22 mouse cellular contexts compared by ENCODE assay signal in genomic region chr7:118783305-118784001, GRCm38 (mm10). TPM values are rescaled to one million over a fixed set of nuclear protein-coding genes. Genes with fewer than 3 reads are reported as not detected.
DNase-seq lines count a peak whose midpoint lies in the region; ATAC-seq and TF ChIP-seq lines count a peak whose summit lies in the region.
"Had no signal": no experiment of that assay in that cellular context is flagged by ENCODE, and none has a peak within 500 bp of the region (broad histone marks: within the 10 kb centered on the region; RNA-seq: fewer than 3 reads in every experiment).

No protein-coding gene starts in this region.

- no peaks in the 10 kb centered on the region for H3K27me3 ChIP-seq in forebrain, embryonic 14.5 days (replicated peaks; ENCODE audit: control insufficient read depth, insufficient read depth, low read length)
- no peaks in the 10 kb centered on the region for H3K27me3 ChIP-seq in forebrain, embryonic 11.5 days (ENCODE audit: control insufficient read depth, insufficient read depth, low read length)
- H3K27me3 ChIP-seq: CH12.LX; heart, embryonic 15.5 days; hindbrain, embryonic 15.5 days; intestine, embryonic 15.5 days; liver, embryonic 15.5 days; midbrain, embryonic 12.5 days had no signal

- DNase-seq in forebrain, embryonic 14.5 days (ENCODE audit: low spot score) = peak; percentile 48
- no peak for DNase-seq in forebrain, embryonic 11.5 days (ENCODE audit: low spot score)
- peak; percentile 27 to 77 for DNase-seq in left cerebral cortex, postnatal 25 days (ENCODE audit: low spot score in 2 of 2)
- no peak for DNase-seq in left cerebral cortex, postnatal 10 days (ENCODE audit: extremely low spot score in 1 of 2, low spot score in 2 of 2)
- peak; percentile 91 for DNase-seq in brain, adult 2 months (ENCODE audit: low read depth, low spot score)
- DNase-seq in retina, postnatal 1 day = no peak
- DNase-seq: adrenal gland, postnatal 36 days; cerebellum, postnatal 10 days; gastrocnemius, postnatal 36 days; heart, postnatal 4 days; kidney, adult 9 months; kidney, postnatal 25 days; spleen, adult 18-20 months; thymus, postnatal 36 days had no signal

- H3K36me3 ChIP-seq in forebrain, embryonic 14.5 days (ENCODE audit: control insufficient read depth, insufficient read depth, low read length) = peaks cover 45% of the 10 kb centered on the region
- H3K36me3 ChIP-seq in forebrain, embryonic 11.5 days (ENCODE audit: control insufficient read depth, insufficient read depth, low read length) = no peaks in the 10 kb centered on the region
- H3K36me3 ChIP-seq: heart, embryonic 15.5 days; intestine, embryonic 15.5 days had no signal

- H3K9me3 ChIP-seq in forebrain, embryonic 14.5 days (replicated peaks; ENCODE audit: control insufficient read depth, low read length) = no peaks in the 10 kb centered on the region
- H3K9me3 ChIP-seq in forebrain, embryonic 11.5 days (ENCODE audit: control insufficient read depth, low read length) = no peaks in the 10 kb centered on the region
- H3K9me3 ChIP-seq: heart, embryonic 15.5 days; hindbrain, embryonic 15.5 days; intestine, embryonic 15.5 days; liver, embryonic 15.5 days; midbrain, embryonic 12.5 days had no signal

- H3K9ac ChIP-seq in forebrain, embryonic 14.5 days (ENCODE audit: low read length) = no peak overlapping the region
- no peak overlapping the region for H3K9ac ChIP-seq in forebrain, embryonic 11.5 days (ENCODE audit: low read length)
- H3K9ac ChIP-seq: heart, embryonic 15.5 days; hindbrain, embryonic 15.5 days; intestine, embryonic 15.5 days; liver, embryonic 15.5 days; midbrain, embryonic 12.5 days had no signal

- no peaks in the 10 kb centered on the region for H3K4me1 ChIP-seq in forebrain, embryonic 14.5 days (ENCODE audit: control insufficient read depth, insufficient read depth, low read length)
- H3K4me1 ChIP-seq in forebrain, embryonic 11.5 days (replicated peaks; ENCODE audit: control insufficient read depth, insufficient read depth, low read length) = no peaks in the 10 kb centered on the region
- H3K4me1 ChIP-seq in olfactory bulb, adult 2 months (ENCODE audit: control insufficient read depth, insufficient read depth, low read length) = peaks cover 25% of the 10 kb centered on the region
- H3K4me1 ChIP-seq: heart, embryonic 15.5 days; intestine, embryonic 15.5 days; liver, embryonic 15.5 days; midbrain, embryonic 12.5 days had no signal

- no peak for TF ChIP-seq POLR2A in olfactory bulb, adult 2 months (IDR thresholded peaks at IDR 0.05; ENCODE audit: insufficient read depth, low read depth, low read length)

- 76% methylated on average over 11 of the region's 11 CpGs for WGBS in forebrain, embryonic 14.5 days
- WGBS in forebrain, embryonic 11.5 days = 87% methylated on average over 11 of the region's 11 CpGs
- WGBS in olfactory bulb, adult 2 months = 59% methylated on average over 11 of the region's 11 CpGs

- H3K4me3 ChIP-seq in forebrain, embryonic 14.5 days (ENCODE audit: low read depth, low read length) = no peak overlapping the region
- H3K4me3 ChIP-seq in forebrain, embryonic 11.5 days (ENCODE audit: low read depth, low read length) = no peak overlapping the region
- H3K4me3 ChIP-seq in olfactory bulb, adult 2 months (ENCODE audit: insufficient read depth, low read depth, low read length) = no peak overlapping the region
- H3K4me3 ChIP-seq: heart, embryonic 15.5 days; hindbrain, embryonic 15.5 days; intestine, embryonic 15.5 days; liver, embryonic 15.5 days; midbrain, embryonic 12.5 days; myocyte had no signal

- TF ChIP-seq CTCF in olfactory bulb, adult 2 months (IDR thresholded peaks at IDR 0.05; ENCODE audit: insufficient read depth, low read depth, low read length) = no peak

- H3K4me2 ChIP-seq in forebrain, embryonic 14.5 days (ENCODE audit: low read length) = no peak overlapping the region
- no peak overlapping the region for H3K4me2 ChIP-seq in forebrain, embryonic 11.5 days (ENCODE audit: low read depth, low read length, severe bottlenecking)
- H3K4me2 ChIP-seq: heart, embryonic 15.5 days; hindbrain, embryonic 15.5 days; intestine, embryonic 15.5 days; liver, embryonic 15.5 days; midbrain, embryonic 12.5 days had no signal

- H3K27ac ChIP-seq in forebrain, embryonic 14.5 days (ENCODE audit: low read depth, low read length) = peak overlapping the region; percentile 44; the same call in 1 of the 2 replicates
- no peak overlapping the region for H3K27ac ChIP-seq in forebrain, embryonic 11.5 days (ENCODE audit: low read depth, low read length)
- H3K27ac ChIP-seq in olfactory bulb, adult 2 months (ENCODE audit: insufficient read depth, low read depth, low read length) = peak overlapping the region; percentile 46
- H3K27ac ChIP-seq: heart, embryonic 15.5 days; hindbrain, embryonic 15.5 days; intestine, embryonic 15.5 days; liver, embryonic 15.5 days; midbrain, embryonic 12.5 days had no signal

- ATAC-seq in forebrain, embryonic 14.5 days = peak; percentile 55; the same call in 1 of the 2 replicates
- no peak for ATAC-seq in forebrain, embryonic 11.5 days (replicated peaks; ENCODE audit: low FRiP score)
- ATAC-seq: intestine, embryonic 15.5 days had no signal

- intact Hi-C loops in left cerebral cortex, postnatal 25 days (cut with DNase I) = loop anchor here (1.0 to 2.0 kb wide), 2 partner anchors 25 to 207 kb away; no protein-coding TSS in a partner anchor
- intact Hi-C loops in left cerebral cortex, postnatal 10 days (cut with DNase I) = no loop called here

RNA-seq across cellular contexts. Expression of gene Vps35l, which starts 43.4 kb away (rescaled TPM):
- 91.0 and 95.1 TPM in 2 replicates for polyA plus RNA-seq in forebrain, embryonic 14.5 days (2014; fragmentation: Nextera tagmentation; extraction: Ambion mirVana)
- 74.9 and 75.2 TPM in 2 replicates for polyA plus RNA-seq in forebrain, embryonic 11.5 days (2014; fragmentation: Nextera tagmentation; extraction: Ambion mirVana)
- 10 to 100 TPM; 51.2 to 58.2 TPM for total RNA-seq in left cerebral cortex, postnatal 25 days (2021)
- 10 to 100 TPM; 69.1 to 79.7 TPM for total RNA-seq in left cerebral cortex, postnatal 10 days (2021)
- not detected in 2 replicates for polyA plus RNA-seq in olfactory bulb, adult 2 months (2012; ENCODE audit: insufficient read depth, insufficient read length, low replicate concordance, missing spikeins)

Comparison
In these comparisons a context has a peak if more than half of its experiments do, and no peak if none do; other contexts are left out.
1. DNase-seq: peak in forebrain, embryonic 14.5 days (single experiment), left cerebral cortex, postnatal 25 days (2 of 2) and brain, adult 2 months (single experiment); none in forebrain, embryonic 11.5 days (single experiment), left cerebral cortex, postnatal 10 days (0 of 2) and retina, postnatal 1 day (single experiment).